Mouse (Mus musculus) liver, postnatal 0 days (tissue): ENCODE results near the gene Fcrl6. TPM values are rescaled to one million over a fixed set of nuclear protein-coding genes. Genes with fewer than 3 reads are reported as not detected.
A peak's percentile ranks its signal among the peaks of the same experiment; 100 is the strongest.

Experiments
- ATAC-seq: fragments of 200-750 bp; cut with Nextera tagmentation; 2 replicates; pipeline ENCODE4 v1.8.0; 2017; ENCODE audit warnings: mild to moderate bottlenecking, moderate library complexity
- DNase-seq: peaks from one replicate; pipeline ENCODE4 v3.0.0-alpha.2; 2016
- H3K27ac ChIP-seq: fragments of 300-500 bp; sonication (generic); 2 replicates; pipeline ENCODE4 v1.5.1; 2014; ENCODE audit warnings: antibody characterized with exemption, moderate library complexity, mild to moderate bottlenecking, low read depth
- H3K27me3 ChIP-seq: fragments of 300-500 bp; sonication (generic); 2 replicates; pipeline ENCODE4 v1.6.1; 2014; ENCODE audit warnings: low read length, control low read depth, mixed read lengths; ENCODE audit not compliant: insufficient read depth
- H3K36me3 ChIP-seq: fragments of 300-500 bp; sonication (generic); replicated peaks from 2 replicates; pipeline ENCODE4 v1.6.1; 2014; ENCODE audit warnings: mild to moderate bottlenecking, control low read depth, low read length, moderate library complexity, mixed read lengths; ENCODE audit not compliant: insufficient read depth
- H3K4me1 ChIP-seq: fragments of 300-500 bp; sonication (generic); 2 replicates; pipeline ENCODE4 v1.6.1; 2014; ENCODE audit warnings: antibody characterized with exemption, mild to moderate bottlenecking, control low read depth; ENCODE audit not compliant: insufficient read depth
- H3K4me2 ChIP-seq: fragments of 300-500 bp; sonication (generic); 2 replicates; pipeline ENCODE4 v1.6.1; 2014; ENCODE audit warnings: low read depth, mild to moderate bottlenecking, low read length, moderate library complexity, mixed read lengths
- H3K4me3 ChIP-seq: fragments of 300-500 bp; sonication (generic); 2 replicates; pipeline ENCODE4 v1.5.1; 2014; ENCODE audit warnings: low read depth, low read length
- H3K9ac ChIP-seq: fragments of 300-500 bp; sonication (generic); replicated peaks from 2 replicates; pipeline ENCODE4 v1.6.1; 2014; ENCODE audit warnings: mild to moderate bottlenecking, moderate library complexity
- H3K9me3 ChIP-seq: fragments of 300-500 bp; sonication (generic); 2 replicates; pipeline ENCODE4 v1.6.1; 2016; ENCODE audit warnings: mild to moderate bottlenecking, control low read depth, low read length, mixed read lengths
- CTCF ChIP-seq: sonication (generic); IDR thresholded peaks from 2 replicates; pipeline ENCODE4 v1.5.1; 2016; ENCODE audit warnings: antibody characterized with exemption, low read depth
- EP300 ChIP-seq: IDR thresholded peaks from 2 replicates; pipeline ENCODE4 v1.6.1; 2016; ENCODE audit warnings: antibody characterized with exemption, low read depth, mild to moderate bottlenecking
- WGBS: fragments of 180-500 bp; shearing (Covaris S2); extraction: QIAGEN DNeasy Blood & Tissue Kit; methylation state at CpG from one replicate; pipeline ENCODE4 v1.1.7; 2014; ENCODE audit not compliant: insufficient replicate concordance; 5-methylcytosine and 5-hydroxymethylcytosine counted together
- polyA plus RNA-seq: library from polyadenylated mRNA; unstranded; fragments of >200 nt; fragmentation: Nextera tagmentation; extraction: Ambion mirVana; gene quantifications from 2 replicates; pipeline ENCODE4 v1.2.1, GENCODE M21; 2015

Gene Fcrl6
- polyA plus RNA-seq, 1 experiment from 2014 or later: 0.12 TPM

- 14% methylated on average over 2 of the region's 2 CpGs for WGBS
- 0 out of 2 replicates have a peak, but pooled peaks cover 4% of the 10 kb centered on the region for H3K27me3 ChIP-seq
- ATAC-seq (no peak), DNase-seq (no peak)
- TF ChIP-seq CTCF (no peak), EP300 (no peak)
- peak overlapping the region; percentile 47 for H3K4me2 ChIP-seq
- peak overlapping the region; percentile 44; the same call in 1 of the 2 replicates for H3K4me3 ChIP-seq
- 0 out of 2 replicates have a peak overlapping the region, but pooled peaks have one; percentile 29 for H3K27ac ChIP-seq
- H3K4me1 ChIP-seq: 0 out of 2 replicates have a peak, but pooled peaks cover 3% of the 10 kb centered on the region
- no peaks in the 10 kb centered on the region for H3K9me3 ChIP-seq
- H3K36me3 ChIP-seq: no peaks in the 10 kb centered on the region
- peak overlapping the region; percentile 38; the same call in 1 of the 2 replicates for H3K9ac ChIP-seq
Measured at GRCm38 (mm10) chr1:172549314-172549713, 53.0 kb downstream of the Fcrl6 start.

GRCm38 (mm10) chr1:172548501-172548900 lies 53.9 kb downstream of the Fcrl6 start:
- H3K4me2 ChIP-seq: 0 out of 2 replicates have a peak overlapping the region, but pooled peaks have one; percentile 26
- no peaks in the 10 kb centered on the region for H3K36me3 ChIP-seq
- no peak overlapping the region for H3K4me3 ChIP-seq
- H3K4me1 ChIP-seq: 0 out of 2 replicates have a peak, but pooled peaks cover 3% of the 10 kb centered on the region
- WGBS: 20% methylated on average over 7 of the region's 7 CpGs
- H3K27ac ChIP-seq: peak overlapping the region; percentile 39
- ATAC-seq (peak; percentile 57; the same call in 1 of the 2 replicates), DNase-seq (no peak)
- no peak overlapping the region for H3K9ac ChIP-seq
- TF ChIP-seq EP300 (no peak), CTCF (no peak)
- no peaks in the 10 kb centered on the region for H3K9me3 ChIP-seq
- 0 out of 2 replicates have a peak, but pooled peaks cover 4% of the 10 kb centered on the region for H3K27me3 ChIP-seq

Other genes with a start within 250 kb of the Fcrl6 start
- gene Pigm, start 226.0 kb downstream of the Fcrl6 start, polyA plus RNA-seq: 1.8 TPM in 2 replicates
- 1.1 and 1.5 TPM in 2 replicates for gene Slamf9, start 127.2 kb downstream of the Fcrl6 start, polyA plus RNA-seq
- 0.32 and 0.73 TPM in 2 replicates for gene Igsf9, start 120.8 kb downstream of the Fcrl6 start, polyA plus RNA-seq
- 104 and 105 TPM in 2 replicates for gene Tagln2, start 102.5 kb downstream of the Fcrl6 start, polyA plus RNA-seq
- 0.32 and 0.37 TPM in 2 replicates for gene Cfap45, start 81.8 kb downstream of the Fcrl6 start, polyA plus RNA-seq
- gene Vsig8, start 46.6 kb downstream of the Fcrl6 start, polyA plus RNA-seq: not detected in 2 replicates
- gene Slamf8, start 12.0 kb downstream of the Fcrl6 start, polyA plus RNA-seq: 0.31 TPM in 2 replicates
- 12.1 and 13.0 TPM in 2 replicates for gene Dusp23, start 30.4 kb upstream of the Fcrl6 start, polyA plus RNA-seq
- 340 and 343 TPM in 2 replicates for gene Crp, start 95.5 kb upstream of the Fcrl6 start, polyA plus RNA-seq